Mouse (Mus musculus): ENCODE data around the gene Kdf1. TPM values are rescaled to one million over a fixed set of nuclear protein-coding genes. Genes with fewer than 3 reads are reported as not detected.
A peak's percentile ranks its signal among the peaks of the same experiment; 100 is the strongest.

The Kdf1 gene
- total and polyA plus RNA-seq, 2 experiments from 2014 or later: 0.16 TPM; not detected in 1

GRCm38 (mm10) chr4:133485691-133486425 lies 32.9 kb upstream of the Kdf1 start:
- H3K9me3 ChIP-seq (replicated peaks; ENCODE audit: control insufficient read depth, low read length): no peaks in the 10 kb centered on the region
- no peak overlapping the region for H3K27ac ChIP-seq (ENCODE audit: low read depth)
- H3K36me3 ChIP-seq (replicated peaks; ENCODE audit: control insufficient read depth, insufficient read depth, low read length): 0 out of 2 replicates have a peak, but pooled peaks cover 10% of the 10 kb centered on the region
- no peak overlapping the region for H3K4me2 ChIP-seq (ENCODE audit: low read depth, low read length)
- no peak overlapping the region for H3K4me3 ChIP-seq (ENCODE audit: low read depth, low read length)
- peaks cover 16% of the 10 kb centered on the region for H3K27me3 ChIP-seq (ENCODE audit: control insufficient read depth, insufficient read depth, low read length)
- peaks cover 34% of the 10 kb centered on the region; the same call in 1 of the 2 replicates for H3K4me1 ChIP-seq (ENCODE audit: control insufficient read depth, insufficient read depth)
- WGBS: 85% methylated on average over 28 of the region's 28 CpGs
- DNase-seq (ENCODE audit: low spot score) (no peak), ATAC-seq (ENCODE audit: insufficient read depth, low read depth) (no peak)
- no peak overlapping the region for H3K9ac ChIP-seq (replicated peaks; ENCODE audit: low read depth, low read length)
- TF ChIP-seq EP300 (IDR thresholded peaks at IDR 0.05; ENCODE audit: low read depth) (no peak), CTCF (IDR thresholded peaks at IDR 0.05; ENCODE audit: low read depth) (no peak)

GRCm38 (mm10) chr4:133486673-133487357 lies 31.9 kb upstream of the Kdf1 start:
- Histone ChIP-seq H3K4me3 (ENCODE audit: low read depth, low read length) (no peak overlapping the region), H3K9ac (replicated peaks; ENCODE audit: low read depth, low read length) (no peak overlapping the region), H3K4me2 (ENCODE audit: low read depth, low read length) (no peak overlapping the region), H3K4me1 (ENCODE audit: control insufficient read depth, insufficient read depth) (peaks cover 34% of the 10 kb centered on the region), H3K27ac (ENCODE audit: low read depth) (no peak overlapping the region), H3K36me3 (replicated peaks; ENCODE audit: control insufficient read depth, insufficient read depth, low read length) (0 out of 2 replicates have a peak, but pooled peaks cover 10% of the 10 kb centered on the region), H3K27me3 (ENCODE audit: control insufficient read depth, insufficient read depth, low read length) (peaks cover 10% of the 10 kb centered on the region), H3K9me3 (replicated peaks; ENCODE audit: control insufficient read depth, low read length) (no peaks in the 10 kb centered on the region)
- no peak for DNase-seq (ENCODE audit: low spot score)
- 90% methylated on average over 26 of the region's 26 CpGs for WGBS
- TF ChIP-seq EP300 (IDR thresholded peaks at IDR 0.05; ENCODE audit: low read depth): no peak
- no peak for TF ChIP-seq CTCF (IDR thresholded peaks at IDR 0.05; ENCODE audit: low read depth)
- ATAC-seq (ENCODE audit: insufficient read depth, low read depth): no peak

GRCm38 (mm10) chr4:133488619-133489392 lies 30.0 kb upstream of the Kdf1 start:
- peaks cover 33% of the 10 kb centered on the region for H3K4me1 ChIP-seq (ENCODE audit: control insufficient read depth, insufficient read depth)
- H3K9ac ChIP-seq (replicated peaks; ENCODE audit: low read depth, low read length): no peak overlapping the region
- 82% methylated on average over 20 of the region's 20 CpGs for WGBS
- 0 out of 2 replicates have a peak, but pooled peaks cover 10% of the 10 kb centered on the region for H3K36me3 ChIP-seq (replicated peaks; ENCODE audit: control insufficient read depth, insufficient read depth, low read length)
- H3K9me3 ChIP-seq (replicated peaks; ENCODE audit: control insufficient read depth, low read length): no peaks in the 10 kb centered on the region
- ATAC-seq (ENCODE audit: insufficient read depth, low read depth) (no peak), DNase-seq (ENCODE audit: low spot score) (no peak)
- no peak for TF ChIP-seq EP300 (IDR thresholded peaks at IDR 0.05; ENCODE audit: low read depth)
- TF ChIP-seq CTCF (IDR thresholded peaks at IDR 0.05; ENCODE audit: low read depth): no peak
- no peaks in the 10 kb centered on the region; the same call in 1 of the 2 replicates for H3K27me3 ChIP-seq (ENCODE audit: control insufficient read depth, insufficient read depth, low read length)
- no peak overlapping the region for H3K4me2 ChIP-seq (ENCODE audit: low read depth, low read length)
- no peak overlapping the region for H3K4me3 ChIP-seq (ENCODE audit: low read depth, low read length)
- no peak overlapping the region; the same call in 1 of the 2 replicates for H3K27ac ChIP-seq (ENCODE audit: low read depth)

- ATAC-seq (ENCODE audit: insufficient read depth, low read depth): peak; percentile 22
- peaks cover 25% of the 10 kb centered on the region for H3K4me1 ChIP-seq (ENCODE audit: control insufficient read depth, insufficient read depth)
- DNase-seq (ENCODE audit: low spot score): peak; percentile 61
- H3K4me2 ChIP-seq (ENCODE audit: low read depth, low read length): no peak overlapping the region
- H3K9me3 ChIP-seq (replicated peaks; ENCODE audit: control insufficient read depth, low read length): no peaks in the 10 kb centered on the region
- 36% methylated on average over 4 of the region's 4 CpGs for WGBS
- no peak overlapping the region for H3K4me3 ChIP-seq (ENCODE audit: low read depth, low read length)
- H3K27ac ChIP-seq (ENCODE audit: low read depth): peak overlapping the region; percentile 66
- H3K27me3 ChIP-seq (ENCODE audit: control insufficient read depth, insufficient read depth, low read length): no peaks in the 10 kb centered on the region
- TF ChIP-seq CTCF (IDR thresholded peaks at IDR 0.05; ENCODE audit: low read depth): no peak
- peak; percentile 29; the same call in 1 of the 2 replicates for TF ChIP-seq EP300 (IDR thresholded peaks at IDR 0.05; ENCODE audit: low read depth)
- H3K36me3 ChIP-seq (replicated peaks; ENCODE audit: control insufficient read depth, insufficient read depth, low read length): 0 out of 2 replicates have a peak, but pooled peaks cover 10% of the 10 kb centered on the region
- no peak overlapping the region for H3K9ac ChIP-seq (replicated peaks; ENCODE audit: low read depth, low read length)
These were observed 29.1 kb upstream of the Kdf1 start for GRCm38 (mm10) chr4:133489489-133490245.
